Mouse (Mus musculus): ENCODE data around the gene Klhl42. TPM values are rescaled to one million over a fixed set of nuclear protein-coding genes. Genes with fewer than 3 reads are reported as not detected.

The Klhl42 gene
- polyA plus RNA-seq, 1 experiment from 2014 or later: 1.6 TPM

DNA sequence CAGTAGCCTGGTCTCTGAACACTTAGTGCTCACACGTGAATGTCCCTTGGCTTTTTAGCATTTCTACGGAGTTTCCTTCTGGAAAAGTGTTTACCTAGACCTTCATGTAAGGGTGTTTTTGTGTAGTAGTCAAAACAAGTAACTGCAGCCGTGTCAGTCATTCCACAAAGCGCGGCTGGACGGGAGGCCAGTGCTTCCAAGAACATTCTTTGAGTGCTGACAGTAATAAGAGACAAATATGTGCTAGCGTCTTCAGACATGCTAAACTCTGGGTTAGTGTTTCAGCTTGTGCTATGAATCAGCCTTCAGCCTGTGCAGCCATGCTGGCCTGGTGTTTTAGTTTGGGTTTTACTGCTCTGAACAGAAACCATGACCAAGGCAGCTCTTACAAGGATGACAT is 28.5 kb upstream of the Klhl42 start:
- Histone ChIP-seq H3K27me3 (ENCODE audit: insufficient read depth, low read length) (no peaks in the 10 kb centered on the region), H3K9ac (replicated peaks) (no peak overlapping the region), H3K36me3 (replicated peaks; ENCODE audit: insufficient read depth, low read length) (peaks cover 40% of the 10 kb centered on the region), H3K4me2 (ENCODE audit: low read depth, low read length) (no peak overlapping the region), H3K4me1 (ENCODE audit: insufficient read depth) (no peaks in the 10 kb centered on the region), H3K9me3 (ENCODE audit: low read length) (no peaks in the 10 kb centered on the region), H3K4me3 (ENCODE audit: low read depth, low read length) (no peak overlapping the region), H3K27ac (ENCODE audit: low read depth) (no peak overlapping the region)
- DNase-seq (no peak), ATAC-seq (no peak)
- 87% methylated on average over 7 of the region's 7 CpGs for WGBS (ENCODE audit: insufficient replicate concordance)
- TF ChIP-seq EP300 (IDR thresholded peaks at IDR 0.05; ENCODE audit: low read depth): no peak
- TF ChIP-seq CTCF (IDR thresholded peaks at IDR 0.05; ENCODE audit: low read depth): no peak

DNA sequence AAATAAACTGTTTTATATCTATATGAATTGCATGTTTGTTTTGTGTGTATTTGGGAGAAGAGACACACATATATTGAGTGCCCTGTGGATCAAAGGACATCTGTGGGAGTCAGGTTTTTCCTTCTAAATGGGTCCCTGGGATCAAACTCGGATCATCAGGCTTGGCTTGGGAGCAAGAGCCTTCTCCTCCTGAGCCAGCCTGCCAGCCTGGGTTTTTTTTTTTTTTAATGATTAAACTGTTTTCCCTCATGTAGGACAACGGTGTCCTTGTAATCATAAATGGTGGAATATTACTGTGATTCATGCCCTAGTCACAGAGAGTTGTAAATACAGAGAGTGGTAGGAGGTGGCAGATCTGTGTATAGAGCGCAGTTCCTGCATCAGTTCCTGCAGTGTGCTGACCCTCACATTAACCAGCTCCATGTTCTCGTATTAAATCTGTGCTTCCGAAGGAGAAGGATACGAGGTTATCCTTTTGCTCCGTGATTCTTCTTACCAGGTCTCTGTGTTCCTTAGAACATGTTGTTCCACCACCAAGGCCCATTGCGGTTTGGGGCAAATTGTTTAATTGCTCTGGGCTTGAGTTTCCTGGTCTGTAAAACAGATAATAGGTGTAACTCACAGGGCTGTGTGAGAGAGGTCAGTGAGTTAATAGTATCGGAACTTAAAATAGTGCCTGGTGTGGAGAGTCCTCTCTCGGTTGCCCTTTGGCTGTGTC is 26.8 kb upstream of the Klhl42 start:
- no peaks in the 10 kb centered on the region for H3K27me3 ChIP-seq (ENCODE audit: insufficient read depth, low read length)
- H3K9ac ChIP-seq (replicated peaks): no peak overlapping the region
- WGBS (ENCODE audit: insufficient replicate concordance): 84% methylated on average over 10 of the region's 10 CpGs
- no peaks in the 10 kb centered on the region for H3K4me1 ChIP-seq (ENCODE audit: insufficient read depth)
- DNase-seq (no peak), ATAC-seq (no peak)
- H3K36me3 ChIP-seq (replicated peaks; ENCODE audit: insufficient read depth, low read length): peaks cover 35% of the 10 kb centered on the region
- H3K4me3 ChIP-seq (ENCODE audit: low read depth, low read length): no peak overlapping the region
- TF ChIP-seq EP300 (IDR thresholded peaks at IDR 0.05; ENCODE audit: low read depth) (no peak), CTCF (IDR thresholded peaks at IDR 0.05; ENCODE audit: low read depth) (no peak)
- no peaks in the 10 kb centered on the region for H3K9me3 ChIP-seq (ENCODE audit: low read length)
- H3K27ac ChIP-seq (ENCODE audit: low read depth): no peak overlapping the region
- H3K4me2 ChIP-seq (ENCODE audit: low read depth, low read length): no peak overlapping the region

DNA sequence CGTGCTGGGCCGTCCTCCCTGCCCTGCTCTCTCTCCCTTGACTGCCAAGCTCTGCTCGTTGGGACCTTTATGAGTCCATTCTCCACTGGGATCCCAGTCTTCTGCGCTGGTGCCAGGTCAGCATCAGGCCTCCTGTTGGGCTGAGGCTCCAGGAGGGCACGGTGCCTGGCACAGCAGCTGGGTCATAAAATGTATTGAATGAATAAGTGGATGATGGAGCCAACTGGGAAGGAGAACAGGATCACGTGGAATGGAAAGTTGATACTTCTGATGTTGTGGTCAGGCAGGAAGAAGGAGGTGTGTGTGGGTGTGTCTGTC is 26.3 kb upstream of the Klhl42 start:
- Histone ChIP-seq H3K27ac (ENCODE audit: low read depth) (no peak overlapping the region), H3K9ac (replicated peaks) (no peak overlapping the region)

DNA sequence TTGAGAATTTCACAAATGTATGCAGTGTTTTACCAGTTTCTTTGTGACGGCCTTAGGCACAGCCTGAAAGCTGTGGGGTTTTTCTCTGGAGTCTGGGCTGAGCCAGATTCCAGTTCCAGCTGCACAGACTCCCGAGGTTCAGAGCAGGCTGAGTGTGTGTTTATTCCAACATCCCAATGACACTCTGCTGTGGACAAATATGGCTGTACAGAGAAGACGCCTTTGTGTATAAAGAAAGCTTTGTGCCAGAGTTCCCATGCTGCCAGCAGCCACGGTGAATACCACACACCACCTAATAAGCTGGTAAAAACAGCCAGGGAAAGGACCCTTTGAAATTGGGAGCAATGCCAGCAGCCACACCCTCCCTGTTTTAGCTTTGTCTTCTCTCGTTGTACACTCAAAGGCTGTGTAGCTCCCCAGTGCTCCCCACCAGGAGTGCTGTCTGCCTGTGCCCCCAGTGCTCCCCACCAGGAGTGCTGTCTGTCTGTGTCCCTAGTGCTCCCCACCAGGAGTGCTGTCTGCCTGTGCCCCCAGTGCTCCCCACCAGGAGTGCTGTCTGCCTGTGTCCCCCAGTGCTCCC is 15.3 kb upstream of the Klhl42 start:
- DNase-seq (no peak), ATAC-seq (no peak)
- Histone ChIP-seq H3K27me3 (ENCODE audit: insufficient read depth, low read length) (no peaks in the 10 kb centered on the region), H3K27ac (ENCODE audit: low read depth) (no peak overlapping the region), H3K36me3 (replicated peaks; ENCODE audit: insufficient read depth, low read length) (peaks cover 4% of the 10 kb centered on the region; the same call in 1 of the 2 replicates), H3K4me3 (ENCODE audit: low read depth, low read length) (no peak overlapping the region), H3K9me3 (ENCODE audit: low read length) (no peaks in the 10 kb centered on the region), H3K4me2 (ENCODE audit: low read depth, low read length) (no peak overlapping the region), H3K4me1 (ENCODE audit: insufficient read depth) (no peaks in the 10 kb centered on the region), H3K9ac (replicated peaks) (no peak overlapping the region)
- TF ChIP-seq CTCF (IDR thresholded peaks at IDR 0.05; ENCODE audit: low read depth) (no peak), EP300 (IDR thresholded peaks at IDR 0.05; ENCODE audit: low read depth) (no peak)
- WGBS (ENCODE audit: insufficient replicate concordance): 69% methylated on average over 5 of the region's 5 CpGs

More for the DNA sequence above, 26.3 kb upstream of the Klhl42 start:
- no peaks in the 10 kb centered on the region for H3K4me1 ChIP-seq (ENCODE audit: insufficient read depth)
- 92% methylated on average over 6 of the region's 6 CpGs for whole genome bisulfite sequencing (ENCODE audit: insufficient replicate concordance)
- TF ChIP-seq EP300 (IDR thresholded peaks at IDR 0.05; ENCODE audit: low read depth) (no peak), CTCF (IDR thresholded peaks at IDR 0.05; ENCODE audit: low read depth) (no peak)
- ATAC-seq (no peak), DNase-seq (no peak)
- H3K9me3 ChIP-seq (ENCODE audit: low read length): no peaks in the 10 kb centered on the region
- no peaks in the 10 kb centered on the region for H3K27me3 ChIP-seq (ENCODE audit: insufficient read depth, low read length)
- H3K36me3 ChIP-seq (replicated peaks; ENCODE audit: insufficient read depth, low read length): peaks cover 35% of the 10 kb centered on the region
- no peak overlapping the region for H3K4me3 ChIP-seq (ENCODE audit: low read depth, low read length)
- no peak overlapping the region for H3K4me2 ChIP-seq (ENCODE audit: low read depth, low read length)

DNA sequence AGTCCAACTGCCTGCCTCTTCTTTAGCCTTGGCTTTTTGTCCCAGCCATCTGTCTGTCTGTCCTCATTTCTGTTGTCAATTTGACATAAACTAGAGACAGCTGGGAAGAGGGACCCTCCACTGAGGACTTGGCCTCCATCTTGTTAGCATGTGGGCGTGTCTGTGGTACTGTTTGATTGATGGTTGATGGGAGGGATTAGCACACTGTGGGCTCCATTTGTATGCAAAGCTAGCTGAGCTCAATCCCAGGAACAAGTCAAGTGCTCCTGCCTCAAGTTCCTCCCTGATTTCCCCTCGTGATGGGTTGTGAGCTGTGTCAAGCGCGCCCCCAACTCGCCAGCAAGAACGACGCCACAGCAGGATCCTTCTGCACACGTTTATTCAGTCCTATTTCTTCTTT is 14.3 kb upstream of the Klhl42 start:
- TF ChIP-seq CTCF (IDR thresholded peaks at IDR 0.05; ENCODE audit: low read depth) (no peak), EP300 (IDR thresholded peaks at IDR 0.05; ENCODE audit: low read depth) (no peak)
- DNase-seq (no peak), ATAC-seq (no peak)
- Histone ChIP-seq H3K4me3 (ENCODE audit: low read depth, low read length) (no peak overlapping the region), H3K36me3 (replicated peaks; ENCODE audit: insufficient read depth, low read length) (no peaks in the 10 kb centered on the region), H3K4me2 (ENCODE audit: low read depth, low read length) (no peak overlapping the region), H3K9me3 (ENCODE audit: low read length) (no peaks in the 10 kb centered on the region), H3K4me1 (ENCODE audit: insufficient read depth) (no peaks in the 10 kb centered on the region), H3K27me3 (ENCODE audit: insufficient read depth, low read length) (no peaks in the 10 kb centered on the region), H3K9ac (replicated peaks) (no peak overlapping the region), H3K27ac (ENCODE audit: low read depth) (no peak overlapping the region)
- WGBS (ENCODE audit: insufficient replicate concordance): 88% methylated on average over 8 of the region's 8 CpGs

- TF ChIP-seq EP300 (IDR thresholded peaks at IDR 0.05; ENCODE audit: low read depth) (no peak), CTCF (IDR thresholded peaks at IDR 0.05; ENCODE audit: low read depth) (no peak)
- Histone ChIP-seq H3K36me3 (replicated peaks; ENCODE audit: insufficient read depth, low read length) (no peaks in the 10 kb centered on the region), H3K4me1 (ENCODE audit: insufficient read depth) (no peaks in the 10 kb centered on the region), H3K27me3 (ENCODE audit: insufficient read depth, low read length) (no peaks in the 10 kb centered on the region), H3K4me3 (ENCODE audit: low read depth, low read length) (no peak overlapping the region), H3K4me2 (ENCODE audit: low read depth, low read length) (no peak overlapping the region), H3K27ac (ENCODE audit: low read depth) (no peak overlapping the region), H3K9ac (replicated peaks) (no peak overlapping the region), H3K9me3 (ENCODE audit: low read length) (no peaks in the 10 kb centered on the region)
- ATAC-seq: no peak
- WGBS (ENCODE audit: insufficient replicate concordance): 80% methylated on average over 10 of the region's 10 CpGs
- DNase-seq: no peak
Measured at GRCm38 (mm10) chr6:147079919-147080318, 11.3 kb upstream of the Klhl42 start.
